Mouse (Mus musculus): ENCODE measurements around the gene Nr3c2.

- TF ChIP-seq CTCF (IDR thresholded peaks at IDR 0.05; ENCODE audit: borderline replicate concordance, insufficient read depth, low read depth, low read length) (no peak), POLR2A (IDR thresholded peaks at IDR 0.05; ENCODE audit: borderline replicate concordance, insufficient read depth, low read length) (no peak)
These were observed 198.9 kb downstream of the Nr3c2 start for GRCm38 (mm10) chr8:77098101-77098500.

Measured in cerebellum, adult 2 months (tissue).